Mouse (Mus musculus): ENCODE results near the gene Svep1.

Svep1 gene

GRCm38 (mm10) chr4:58206115-58206945, at the start of gene Svep1:
Gene Svep1 (minus strand): TSS chr4:58206859.
- DNase-seq (ENCODE audit: low spot score) = no peak

GRCm38 (mm10) chr4:58253410-58253809, 46.8 kb upstream of the Svep1 start:
- DNase-seq (ENCODE audit: low spot score) = peak; percentile 6

- DNase-seq (ENCODE audit: low spot score) = no peak
Observed at GRCm38 (mm10) chr4:58252381-58252780, 45.7 kb upstream of the Svep1 start.

GRCm38 (mm10) chr4:58245544-58245943, 38.9 kb upstream of the Svep1 start:
- DNase-seq (ENCODE audit: low spot score) = no peak

GRCm38 (mm10) chr4:58240416-58240815, 33.8 kb upstream of the Svep1 start:
- DNase-seq (ENCODE audit: low spot score) = no peak

- no peak for DNase-seq (ENCODE audit: low spot score)
Observed at GRCm38 (mm10) chr4:58235828-58236227, 29.2 kb upstream of the Svep1 start.

GRCm38 (mm10) chr4:58223499-58223898, 16.8 kb upstream of the Svep1 start:
- DNase-seq (ENCODE audit: low spot score) = no peak

- DNase-seq (ENCODE audit: low spot score) = no peak
Observed at GRCm38 (mm10) chr4:58211374-58211773, 4.7 kb upstream of the Svep1 start.

GRCm38 (mm10) chr4:58210557-58211090, 4.0 kb upstream of the Svep1 start:
- no peak for DNase-seq (ENCODE audit: low spot score)

- no peak for DNase-seq (ENCODE audit: low spot score)
Observed at GRCm38 (mm10) chr4:58205750-58206114, 927 bp downstream of the Svep1 start.

- no peak for DNase-seq (ENCODE audit: low spot score)
Observed at GRCm38 (mm10) chr4:58201703-58202102, 5.0 kb downstream of the Svep1 start.

- no peak for DNase-seq (ENCODE audit: low spot score)
Observed at GRCm38 (mm10) chr4:58200826-58201225, 5.8 kb downstream of the Svep1 start.

- DNase-seq (ENCODE audit: low spot score) = no peak
Observed at GRCm38 (mm10) chr4:58197230-58197629, 9.4 kb downstream of the Svep1 start.

- DNase-seq (ENCODE audit: low spot score) = no peak
Observed at GRCm38 (mm10) chr4:58196795-58197194, 9.9 kb downstream of the Svep1 start.

- DNase-seq (ENCODE audit: low spot score) = no peak
Observed at GRCm38 (mm10) chr4:58195936-58196335, 10.7 kb downstream of the Svep1 start.

GRCm38 (mm10) chr4:58189281-58189680, 17.4 kb downstream of the Svep1 start:
- DNase-seq (ENCODE audit: low spot score) = no peak

- DNase-seq (ENCODE audit: low spot score) = no peak
Observed at GRCm38 (mm10) chr4:58185401-58185800, 21.3 kb downstream of the Svep1 start.

- no peak for DNase-seq (ENCODE audit: low spot score)
Observed at GRCm38 (mm10) chr4:58184681-58185341, 21.8 kb downstream of the Svep1 start.

GRCm38 (mm10) chr4:58183897-58184296, 22.8 kb downstream of the Svep1 start:
- DNase-seq (ENCODE audit: low spot score) = no peak

- DNase-seq (ENCODE audit: low spot score) = no peak
Observed at GRCm38 (mm10) chr4:58178489-58178888, 28.2 kb downstream of the Svep1 start.

- DNase-seq (ENCODE audit: low spot score) = no peak
Observed at GRCm38 (mm10) chr4:58177256-58177655, 29.4 kb downstream of the Svep1 start.

- DNase-seq (ENCODE audit: low spot score) = no peak
Observed at GRCm38 (mm10) chr4:58174435-58174987, 32.1 kb downstream of the Svep1 start.

- DNase-seq (ENCODE audit: low spot score) = no peak
Observed at GRCm38 (mm10) chr4:58173401-58173800, 33.3 kb downstream of the Svep1 start.
